In genomic region chr17:45294256-45294865, GRCm38 (mm10) we compare ENCODE assay signal across 30 mouse cellular contexts.
DNase-seq lines count a peak whose midpoint lies in the region; ATAC-seq lines count a peak whose summit lies in the region.
"Had no signal": no experiment of that assay in that cellular context is flagged by ENCODE, and none has a peak within 500 bp of the region (broad histone marks: within the 10 kb centered on the region; RNA-seq: fewer than 3 reads in every experiment).

No protein-coding gene starts in this region.

- DNase-seq in B cell, adult 2 months, result peak; percentile 8 to 16
- DNase-seq in splenic B cell, adult 2 months (ENCODE audit: low read depth, low spot score), result peak; percentile 14
- peak; percentile 60 for DNase-seq in thymus, postnatal 14 days
- DNase-seq in midbrain, embryonic 14.5 days, result no peak
- no peak for DNase-seq in left cerebral cortex, postnatal 10 days (ENCODE audit: extremely low spot score in 1 of 2, low spot score in 2 of 2)
- DNase-seq in layer of hippocampus, postnatal 14 days (ENCODE audit: low spot score in 2 of 2), result no peak
- no peak for DNase-seq in cerebellum, adult 9-11 months
- DNase-seq: adrenal gland, postnatal 10 days; cerebellum, adult 18-20 months; cerebellum, postnatal 25 days; gastrocnemius, postnatal 14 days; heart, adult 11 months; heart, postnatal 4 days; kidney, adult 11 months; kidney, postnatal 25 days; liver; right cerebral cortex, postnatal 14 days had no signal

- ATAC-seq in common myeloid progenitor, adult 5-6 weeks (replicated peaks; ENCODE audit: low read depth, poor library complexity, severe bottlenecking), result peak; percentile 24
- no peak for ATAC-seq in midbrain, embryonic 14.5 days (ENCODE audit: low FRiP score, low TSS enrichment)
- ATAC-seq: forebrain, embryonic 13.5 days; inflammation-experienced regulatory T-cells, adult 6 months; Patski had no signal

- no peaks in the 10 kb centered on the region for H3K9me3 ChIP-seq in midbrain, embryonic 14.5 days (ENCODE audit: control insufficient read depth, low read length)
- H3K9me3 ChIP-seq: kidney, embryonic 15.5 days; liver, embryonic 15.5 days; lung, embryonic 15.5 days; midbrain, embryonic 12.5 days had no signal

- intact Hi-C loops in left cerebral cortex, postnatal 10 days (cut with DNase I), result no loop called here

- WGBS in midbrain, embryonic 14.5 days, result 87% methylated on average over 11 of the region's 11 CpGs

- no peak overlapping the region for H3K4me2 ChIP-seq in midbrain, embryonic 14.5 days (ENCODE audit: low read length)
- H3K4me2 ChIP-seq: forebrain, embryonic 13.5 days; heart, embryonic 11.5 days; hindbrain, embryonic 14.5 days; kidney, embryonic 15.5 days; liver, embryonic 15.5 days; lung, embryonic 15.5 days; midbrain, embryonic 12.5 days had no signal

- H3K27me3 ChIP-seq in splenic B cell, adult 2 months (ENCODE audit: control insufficient read depth, insufficient read depth, low read length, poor library complexity, severe bottlenecking), result no peaks in the 10 kb centered on the region
- no peaks in the 10 kb centered on the region for H3K27me3 ChIP-seq in midbrain, embryonic 14.5 days (ENCODE audit: control insufficient read depth, insufficient read depth, low read length)
- H3K27me3 ChIP-seq: forebrain, embryonic 13.5 days; kidney, embryonic 15.5 days; liver, embryonic 15.5 days; lung, embryonic 15.5 days; midbrain, embryonic 12.5 days; Patski had no signal

- no peak overlapping the region for H3K9ac ChIP-seq in midbrain, embryonic 14.5 days (replicated peaks; ENCODE audit: low read length)
- H3K9ac ChIP-seq: forebrain, embryonic 13.5 days; hindbrain, embryonic 14.5 days; kidney, embryonic 15.5 days; liver, embryonic 15.5 days; lung, embryonic 15.5 days; midbrain, embryonic 12.5 days had no signal

- H3K27ac ChIP-seq in midbrain, embryonic 14.5 days (replicated peaks; ENCODE audit: low read depth, low read length), result no peak overlapping the region
- H3K27ac ChIP-seq: forebrain, embryonic 13.5 days; hindbrain, embryonic 14.5 days; kidney, embryonic 15.5 days; liver, embryonic 15.5 days; lung, embryonic 15.5 days; midbrain, embryonic 12.5 days; stomach, postnatal 0 days had no signal

- no peak overlapping the region for H3K4me3 ChIP-seq in midbrain, embryonic 14.5 days (replicated peaks; ENCODE audit: low read depth, low read length)
- H3K4me3 ChIP-seq: forebrain, embryonic 13.5 days; kidney, embryonic 15.5 days; liver, embryonic 15.5 days; lung, embryonic 15.5 days; megakaryocyte, embryonic 14.5 days; midbrain, embryonic 12.5 days had no signal

- H3K4me1 ChIP-seq in midbrain, embryonic 14.5 days (ENCODE audit: control insufficient read depth, insufficient read depth, low read length), result no peaks in the 10 kb centered on the region
- H3K4me1 ChIP-seq: forebrain, embryonic 13.5 days; liver, embryonic 15.5 days; lung, embryonic 15.5 days had no signal

- H3K36me3 ChIP-seq in splenic B cell, adult 2 months (ENCODE audit: control insufficient read depth, insufficient read depth, low read length, poor library complexity, severe bottlenecking), result no peaks in the 10 kb centered on the region
- no peaks in the 10 kb centered on the region for H3K36me3 ChIP-seq in midbrain, embryonic 14.5 days (ENCODE audit: control insufficient read depth, insufficient read depth, low read length)
- H3K36me3 ChIP-seq: G1E; kidney, embryonic 15.5 days; liver, embryonic 15.5 days; lung, embryonic 15.5 days; midbrain, embryonic 12.5 days had no signal

Comparison
In these comparisons a context has a peak if more than half of its experiments do, and no peak if none do; other contexts are left out.
1. DNase-seq: peak in B cell, adult 2 months (2 of 2), splenic B cell, adult 2 months (single experiment) and thymus, postnatal 14 days (single experiment); none in midbrain, embryonic 14.5 days (single experiment), left cerebral cortex, postnatal 10 days (0 of 2), layer of hippocampus, postnatal 14 days (0 of 2) and cerebellum, adult 9-11 months (single experiment).